Mouse (Mus musculus) thymus, postnatal 14 days (tissue): Measurements from ENCODE around the gene Olfr630.
"Not testable (repeated sequence)": the region's sequence is repeated elsewhere in the genome, so short reads cannot be mapped to it uniquely, and the experiment has no call there.

ENCODE experiments used
- DNase-seq: peaks from one replicate; pipeline ENCODE4 v3.0.0; 2021

Gene Olfr630

DNA sequence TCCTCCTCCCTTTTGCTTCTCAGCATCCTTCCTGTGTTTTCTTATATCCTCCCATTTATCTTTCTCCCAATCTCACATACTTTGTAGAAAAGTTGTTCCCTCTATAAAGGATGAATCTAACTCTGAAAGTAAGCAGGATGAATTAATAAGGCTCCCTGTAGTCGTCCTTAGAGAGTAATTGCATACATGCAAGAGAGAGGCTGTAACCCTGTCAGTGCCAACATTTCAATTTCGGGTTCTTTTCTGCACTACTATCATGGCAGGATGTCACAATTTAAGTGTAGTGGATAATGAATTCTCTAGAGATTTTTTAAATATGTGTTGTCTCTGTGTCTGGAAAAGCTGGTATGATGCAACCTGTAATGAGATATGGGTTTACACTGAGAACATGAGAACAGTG lies at the start of gene Olfr630:
TSS of gene Olfr630 (minus strand) at position 101 of the 400 bp plus-strand sequence.
- DNase-seq, result no peak

DNA sequence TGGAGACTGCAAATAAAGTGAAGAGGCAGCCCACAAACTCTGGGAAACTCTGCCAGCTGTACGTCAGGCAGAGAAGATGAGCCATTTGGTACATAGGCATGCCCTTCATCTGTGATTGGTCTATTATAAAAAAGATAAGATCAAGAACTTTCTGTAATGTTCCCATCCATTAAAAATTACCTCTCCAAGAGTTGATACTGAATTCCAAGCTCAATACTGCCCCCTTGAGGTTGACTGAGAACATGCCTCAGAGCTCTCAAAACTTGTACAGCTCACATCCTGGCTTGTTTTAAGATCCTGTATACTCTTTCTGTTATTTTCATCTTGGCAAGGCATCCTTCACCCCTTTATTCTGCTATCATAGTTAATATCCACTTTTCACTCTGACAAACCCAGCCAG lies 49.7 kb upstream of the Olfr630 start:
- peak; percentile 15 for DNase-seq

DNA sequence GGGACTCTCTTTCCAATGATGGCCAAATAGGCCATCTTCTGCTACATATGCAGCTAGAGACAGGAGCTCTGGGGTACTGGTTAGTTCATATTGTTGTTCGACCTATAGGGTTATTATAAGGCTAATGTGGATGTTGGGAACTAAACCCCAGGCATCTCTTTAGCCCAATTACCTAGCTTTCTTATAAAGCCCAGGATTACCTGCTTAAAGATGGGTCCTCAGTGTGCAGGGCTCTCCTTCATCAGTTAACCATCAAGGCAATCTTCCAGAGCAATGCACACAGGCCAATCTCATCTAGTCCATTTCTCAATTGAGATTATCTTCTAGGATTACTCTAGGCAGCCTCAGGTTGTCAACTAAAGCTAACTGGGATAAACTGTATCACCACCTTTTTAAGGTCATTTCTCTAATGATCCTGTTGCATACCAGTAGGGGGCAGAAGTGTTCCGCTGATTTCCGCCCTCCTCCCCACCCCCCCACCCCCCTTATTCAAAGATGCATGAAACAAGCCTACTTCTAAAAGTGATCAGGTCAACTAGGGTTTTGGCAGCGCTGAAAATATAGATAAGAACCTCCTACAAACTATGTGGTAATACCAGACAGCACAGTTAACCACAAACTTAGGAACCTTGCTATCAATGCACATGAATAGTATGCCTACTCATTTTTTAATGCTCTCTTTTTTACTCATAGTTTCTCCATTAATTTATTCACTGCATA lies 35.7 kb upstream of the Olfr630 start:
- no peak for DNase-seq

GRCm38 (mm10) chr7:103791721-103792120 lies 34.6 kb upstream of the Olfr630 start, which contains the start of gene Olfr67:
Gene Olfr67 (minus strand): TSS chr7:103791821.
- DNase-seq, result no peak

DNA sequence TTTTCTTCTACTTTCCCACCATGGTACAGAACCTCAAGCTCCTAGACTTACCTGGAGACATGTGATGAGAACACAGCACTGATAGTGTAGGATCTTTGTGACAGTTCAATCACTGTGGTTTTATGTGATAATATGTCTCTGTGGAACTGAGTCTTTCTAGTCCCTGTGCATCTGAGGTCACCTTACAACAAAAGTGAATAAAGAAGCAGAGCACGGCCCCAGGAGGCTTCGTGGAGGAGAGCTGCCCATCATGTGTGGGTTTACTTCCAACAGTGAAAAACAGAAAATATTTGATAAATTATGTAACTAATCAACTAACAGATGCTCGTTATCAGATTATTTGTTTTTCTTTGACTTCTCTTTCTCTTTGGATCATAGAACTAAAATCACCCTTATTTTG lies 22.5 kb upstream of the Olfr630 start, which contains the start of gene Olfr68:
TSS of gene Olfr68 (minus strand) at position 101 of the 400 bp plus-strand sequence.
- no peak for DNase-seq

DNA sequence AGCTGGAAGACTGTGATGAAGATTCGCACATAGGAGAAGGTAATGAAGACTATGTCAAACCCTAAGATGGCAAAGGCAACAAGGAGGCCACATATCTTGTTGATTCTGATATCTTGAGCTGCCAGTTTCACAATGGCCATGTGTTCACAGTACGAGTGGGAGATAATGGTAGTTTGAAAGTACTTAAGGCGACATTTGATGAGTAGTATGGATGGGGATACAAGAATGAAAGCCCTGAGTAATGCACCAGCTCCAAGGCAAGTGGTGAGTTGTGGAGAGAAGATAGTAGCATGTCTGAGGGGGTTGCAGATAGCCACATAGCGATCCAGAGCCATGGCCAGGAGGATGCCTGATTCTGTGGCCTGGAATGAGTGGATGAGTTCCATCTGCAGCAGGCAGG lies 20.5 kb upstream of the Olfr630 start:
- DNase-seq, result not testable (repeated sequence)

- DNase-seq, result no peak
Observed at GRCm38 (mm10) chr7:103771494-103771893, 14.4 kb upstream of the Olfr630 start, which contains the start of gene Olfr69. Gene Olfr69 (minus strand): TSS chr7:103771594.

DNA sequence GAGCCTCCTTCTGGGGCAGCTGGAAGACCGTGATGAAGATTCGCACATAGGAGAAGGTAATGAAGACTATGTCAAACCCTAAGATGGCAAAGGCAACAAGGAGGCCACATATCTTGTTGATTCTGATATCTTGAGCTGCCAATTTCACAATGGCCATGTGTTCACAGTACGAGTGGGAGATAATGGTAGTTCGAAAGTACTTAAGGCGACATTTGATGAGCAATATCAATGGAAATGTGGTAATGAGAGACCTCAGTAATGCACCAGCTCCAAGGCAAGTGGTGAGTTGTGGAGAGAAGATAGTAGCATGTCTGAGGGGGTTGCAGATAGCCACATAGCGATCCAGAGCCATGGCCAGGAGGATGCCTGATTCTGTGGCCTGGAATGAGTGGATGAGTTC lies 10.6 kb upstream of the Olfr630 start:
- not testable (repeated sequence) for DNase-seq

- DNase-seq, result not testable (repeated sequence)
Observed at GRCm38 (mm10) chr7:103762212-103762611, 5.1 kb upstream of the Olfr630 start.

GRCm38 (mm10) chr7:103744843-103745242 lies 12.3 kb downstream of the Olfr630 start, which contains the start of gene Olfr629:
Gene Olfr629 (minus strand): TSS chr7:103744943.
- no peak for DNase-seq

DNA sequence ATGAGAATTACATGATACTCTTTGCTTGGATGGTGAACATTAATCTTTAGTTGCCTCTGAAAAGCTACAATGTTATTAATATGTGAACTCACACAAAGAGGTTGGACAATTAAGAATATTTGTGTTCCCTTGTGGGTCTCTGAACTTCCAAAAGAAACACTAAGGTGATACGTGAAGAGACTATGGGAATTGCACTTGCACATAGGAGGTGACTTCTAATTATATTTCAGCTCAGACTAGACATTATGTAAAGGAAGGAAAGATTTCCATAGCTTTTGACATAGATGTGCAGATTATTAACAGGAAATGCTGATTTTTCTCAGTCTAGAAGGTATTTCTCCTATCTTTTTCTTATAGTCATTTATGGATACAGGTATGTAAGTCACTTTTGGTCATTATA lies 27.1 kb downstream of the Olfr630 start, which contains the start of gene Olfr628:
TSS of gene Olfr628 (plus strand) at position 301 of the 400 bp plus-strand sequence.
- no peak for DNase-seq

DNA sequence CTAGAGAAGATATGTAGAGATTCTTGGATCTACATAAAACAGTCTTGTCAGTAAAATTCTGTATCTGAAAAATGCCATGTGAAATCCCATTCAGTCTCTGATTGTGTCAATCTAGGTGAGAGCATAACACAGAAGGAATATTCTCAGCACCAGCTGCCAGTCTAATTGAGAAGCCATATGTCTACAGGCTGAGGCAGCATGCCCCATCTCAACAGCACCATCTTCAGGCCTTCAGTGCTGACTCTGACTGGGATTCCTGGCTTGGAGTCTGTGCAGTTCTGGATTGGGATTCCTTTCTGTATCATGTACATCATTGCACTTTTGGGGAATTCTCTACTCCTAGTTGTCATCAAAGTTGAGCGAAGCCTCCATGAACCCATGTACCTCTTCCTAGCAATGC lies 40.7 kb downstream of the Olfr630 start:
- DNase-seq, result not testable (repeated sequence)

GRCm38 (mm10) chr7:103714371-103714770 lies 42.8 kb downstream of the Olfr630 start, which contains the start of gene Olfr243:
Gene Olfr243 (plus strand): TSS chr7:103714671.
- no peak for DNase-seq

DNA sequence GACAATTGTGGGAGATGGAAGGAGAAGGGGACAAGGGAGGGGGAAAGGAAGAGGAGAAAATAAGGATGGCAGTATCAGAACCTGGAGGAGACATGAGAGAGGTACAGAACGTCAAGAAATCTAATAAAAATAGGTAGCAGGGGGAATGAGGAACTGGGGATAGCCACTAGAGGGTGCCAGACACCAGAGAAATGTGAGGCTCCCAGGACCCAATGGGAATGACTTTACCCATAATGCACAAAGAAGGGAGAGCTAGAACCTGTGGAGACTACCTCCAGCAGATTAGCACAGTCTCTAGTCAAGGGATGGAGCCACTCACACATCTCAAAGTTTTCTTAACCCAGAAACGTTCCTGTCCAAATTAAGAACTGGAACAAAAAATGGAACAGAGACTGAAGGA lies 45.1 kb downstream of the Olfr630 start:
- peak; percentile 14 for DNase-seq
